Mouse (Mus musculus) central nervous system, embryonic 11.5 days (tissue): ENCODE data around the gene Tmem151b. TPM values are rescaled to one million over a fixed set of nuclear protein-coding genes. Genes with fewer than 3 reads are reported as not detected.

Experiments used
- polyA plus RNA-seq: library from polyadenylated mRNA; depleted of rRNA; stranded (reverse); fragments of >200 nt; gene quantifications from 2 replicates; pipeline ENCODE4 v1.2.3, GENCODE M21; 2012; rRNA removed

The Tmem151b gene
- 12.7 and 14.0 TPM in 2 replicates for polyA plus RNA-seq

GRCm38 (mm10) chr17:45549617-45550181 is at the start of gene Tmem151b:
Gene Tmem151b (minus strand): TSS chr17:45549677.

GRCm38 (mm10) chr17:45573087-45573779 is 23.8 kb upstream of the Tmem151b start, which contains the start of gene Hsp90ab1:
Gene Hsp90ab1 (minus strand): TSS chr17:45573271.

GRCm38 (mm10) chr17:45563655-45564530 is 14.4 kb upstream of the Tmem151b start, which contains the start of gene Slc35b2:
Gene Slc35b2 (plus strand): TSS chr17:45563874.

GRCm38 (mm10) chr17:45555452-45556106 is 6.1 kb upstream of the Tmem151b start, which contains the start of gene Nfkbie:
Gene Nfkbie (plus strand): TSS chr17:45555703.

DNA sequence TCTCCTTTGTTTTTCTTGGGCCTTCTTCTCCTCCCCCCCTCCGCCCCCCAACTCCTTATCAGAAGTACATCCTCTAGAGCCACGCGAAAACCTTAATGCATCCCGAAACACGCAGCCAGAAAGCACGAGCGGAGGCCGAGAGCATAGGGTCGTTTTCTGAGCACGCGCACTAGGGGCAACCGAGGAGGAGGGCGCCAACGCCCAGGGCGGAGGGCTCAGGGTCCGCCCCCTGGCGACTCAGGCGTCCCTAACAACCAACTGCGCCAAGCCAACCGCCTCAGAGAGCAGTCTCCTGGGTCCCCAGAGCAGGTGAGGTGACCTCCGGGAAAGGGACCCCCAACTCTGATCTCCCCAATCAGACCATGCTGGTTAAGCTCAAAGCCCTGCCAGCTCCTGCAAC is 26.2 kb downstream of the Tmem151b start, which contains the start of gene Tcte1:
TSS of gene Tcte1 (plus strand) at position 172 of the 400 bp plus-strand sequence.

GRCm38 (mm10) chr17:45506700-45507189 is 42.7 kb downstream of the Tmem151b start, which contains the start of gene Aars2:
Gene Aars2 (plus strand): TSS chr17:45506841.

Other genes starting within 250 kb of the Tmem151b start
- 51.3 and 57.5 TPM in 2 replicates for gene Cdc5l, start 115.9 kb downstream of the Tmem151b start, polyA plus RNA-seq
- gene Spats1, start 74.3 kb downstream of the Tmem151b start, polyA plus RNA-seq: 0.18 and 0.45 TPM in 2 replicates
- gene Aars2, start 42.8 kb downstream of the Tmem151b start, polyA plus RNA-seq: 21.9 and 24.1 TPM in 2 replicates
- gene Tcte1, start 26.2 kb downstream of the Tmem151b start, polyA plus RNA-seq: 0.04 and 0.10 TPM in 2 replicates
- 3.4 and 4.1 TPM in 2 replicates for gene Nfkbie, start 6.0 kb upstream of the Tmem151b start, polyA plus RNA-seq
- gene Slc35b2, start 14.2 kb upstream of the Tmem151b start, polyA plus RNA-seq: 59.0 and 67.3 TPM in 2 replicates
- gene Hsp90ab1, start 23.6 kb upstream of the Tmem151b start, polyA plus RNA-seq: 1,227 and 1,796 TPM in 2 replicates
- 49.8 and 51.7 TPM in 2 replicates for gene Slc29a1, start 49.9 kb upstream of the Tmem151b start, polyA plus RNA-seq
- 0.17 and 9.4 TPM in 2 replicates for gene Mymx, start 52.4 kb upstream of the Tmem151b start, polyA plus RNA-seq
- gene Capn11, start 109.6 kb upstream of the Tmem151b start, polyA plus RNA-seq: 0.16 and 1.6 TPM in 2 replicates
- gene Mrpl14, start 136.6 kb upstream of the Tmem151b start, polyA plus RNA-seq: 53.4 and 76.5 TPM in 2 replicates
- gene Tmem63b, start 137.2 kb upstream of the Tmem151b start, polyA plus RNA-seq: 93.6 and 123 TPM in 2 replicates
- gene 1600014C23Rik, start 184.2 kb upstream of the Tmem151b start, polyA plus RNA-seq: 0.12 and 0.15 TPM in 2 replicates